Mouse (Mus musculus) embryonic facial prominence, embryonic 10.5 days (tissue): ENCODE measurements around the gene Lipa. TPM values are rescaled to one million over a fixed set of nuclear protein-coding genes. Genes with fewer than 3 reads are reported as not detected.

ENCODE experiments used
- DNase-seq: peaks from one replicate; pipeline ENCODE4 v3.0.0-alpha.2; 2017; ENCODE audit warnings: low spot score
- H3K27ac ChIP-seq: fragments of 300-500 bp; sonication (generic); replicated peaks from 2 replicates; pipeline ENCODE4 v1.5.1; 2016; ENCODE audit warnings: mild to moderate bottlenecking
- H3K27me3 ChIP-seq: fragments of 300-500 bp; sonication (generic); replicated peaks from 2 replicates; pipeline ENCODE4 v1.6.1; 2016; ENCODE audit warnings: low read depth, mild to moderate bottlenecking; ENCODE audit not compliant: poor library complexity, severe bottlenecking
- H3K36me3 ChIP-seq: fragments of 300-500 bp; sonication (generic); replicated peaks from 2 replicates; pipeline ENCODE4 v1.6.1; 2016; ENCODE audit warnings: mild to moderate bottlenecking, moderate library complexity
- H3K4me1 ChIP-seq: fragments of 300-500 bp; sonication (generic); 2 replicates; pipeline ENCODE4 v1.6.1; 2016
- H3K4me3 ChIP-seq: fragments of 300-500 bp; sonication (generic); 2 replicates; pipeline ENCODE4 v1.5.1; 2016; ENCODE audit warnings: mild to moderate bottlenecking, moderate library complexity
- H3K9me3 ChIP-seq: fragments of 300-500 bp; sonication (generic); 2 replicates; pipeline ENCODE4 v1.6.1; 2016; ENCODE audit warnings: mild to moderate bottlenecking
- WGBS: fragments of 180-500 bp; shearing (Covaris S2); methylation state at CpG from one replicate; pipeline ENCODE4 v1.1.7; 2016; 5-methylcytosine and 5-hydroxymethylcytosine counted together
- polyA plus RNA-seq: library from polyadenylated mRNA; unstranded; fragments of >200 nt; fragmentation: Nextera tagmentation; extraction: Ambion mirVana; gene quantifications from 2 replicates; pipeline ENCODE4 v1.2.1, GENCODE M21; 2016

Lipa gene
- polyA plus RNA-seq = 22.6 and 25.5 TPM in 2 replicates

GRCm38 (mm10) chr19:34526941-34527682 lies at the start of gene Lipa:
Gene Lipa (minus strand): TSS chr19:34527474.
- peaks cover 19% of the 10 kb centered on the region for H3K4me1 ChIP-seq
- peak; percentile 93 for DNase-seq
- H3K27me3 ChIP-seq = no peaks in the 10 kb centered on the region
- under 1% methylated on average over 29 of the region's 29 CpGs for WGBS
- no peaks in the 10 kb centered on the region; the same call in 1 of the 2 replicates for H3K36me3 ChIP-seq
- H3K4me3 ChIP-seq = peak within 1 kb of the TSS; percentile 82
- H3K9me3 ChIP-seq = no peaks in the 10 kb centered on the region
- H3K27ac ChIP-seq = peak within 1 kb of the TSS; percentile 87

GRCm38 (mm10) chr19:34573650-34574049 lies 46.4 kb upstream of the Lipa start:
- Histone ChIP-seq H3K36me3 (no peaks in the 10 kb centered on the region), H3K27me3 (no peaks in the 10 kb centered on the region), H3K4me3 (no peak overlapping the region), H3K27ac (no peak overlapping the region), H3K4me1 (peaks cover 20% of the 10 kb centered on the region), H3K9me3 (no peaks in the 10 kb centered on the region)
- no peak for DNase-seq
- WGBS = 95% methylated on average over 5 of the region's 5 CpGs

- Histone ChIP-seq H3K4me3 (no peak overlapping the region), H3K4me1 (peaks cover 20% of the 10 kb centered on the region), H3K36me3 (no peaks in the 10 kb centered on the region), H3K27me3 (no peaks in the 10 kb centered on the region), H3K27ac (no peak overlapping the region), H3K9me3 (no peaks in the 10 kb centered on the region)
- DNase-seq = no peak
- WGBS = 84% methylated on average over 1 of the region's 1 CpGs
Observed at GRCm38 (mm10) chr19:34571080-34571479, 43.8 kb upstream of the Lipa start.

GRCm38 (mm10) chr19:34569896-34570476 lies 42.7 kb upstream of the Lipa start:
- H3K36me3 ChIP-seq = no peaks in the 10 kb centered on the region
- H3K27ac ChIP-seq = no peak overlapping the region
- no peak overlapping the region for H3K4me3 ChIP-seq
- 77% methylated on average over 4 of the region's 4 CpGs for WGBS
- H3K4me1 ChIP-seq = peaks cover 20% of the 10 kb centered on the region
- H3K27me3 ChIP-seq = no peaks in the 10 kb centered on the region
- DNase-seq = no peak
- H3K9me3 ChIP-seq = no peaks in the 10 kb centered on the region

GRCm38 (mm10) chr19:34568988-34569895 lies 42.0 kb upstream of the Lipa start:
- Histone ChIP-seq H3K9me3 (no peaks in the 10 kb centered on the region), H3K27me3 (no peaks in the 10 kb centered on the region), H3K36me3 (no peaks in the 10 kb centered on the region), H3K4me3 (no peak overlapping the region), H3K4me1 (peaks cover 20% of the 10 kb centered on the region), H3K27ac (no peak overlapping the region)
- WGBS = 63% methylated on average over 7 of the region's 7 CpGs
- DNase-seq = no peak

GRCm38 (mm10) chr19:34566178-34566784 lies 39.0 kb upstream of the Lipa start:
- Histone ChIP-seq H3K27ac (no peak overlapping the region), H3K36me3 (no peaks in the 10 kb centered on the region), H3K9me3 (no peaks in the 10 kb centered on the region), H3K27me3 (no peaks in the 10 kb centered on the region), H3K4me3 (no peak overlapping the region), H3K4me1 (peaks cover 20% of the 10 kb centered on the region)
- WGBS = 68% methylated on average over 1 of the region's 1 CpGs
- no peak for DNase-seq

GRCm38 (mm10) chr19:34562556-34562955 lies 35.3 kb upstream of the Lipa start:
- DNase-seq = no peak
- Histone ChIP-seq H3K4me3 (no peak overlapping the region), H3K27me3 (no peaks in the 10 kb centered on the region), H3K36me3 (no peaks in the 10 kb centered on the region), H3K4me1 (peaks cover 10% of the 10 kb centered on the region), H3K27ac (no peak overlapping the region), H3K9me3 (no peaks in the 10 kb centered on the region)

- H3K4me1 ChIP-seq = peaks cover 18% of the 10 kb centered on the region
- H3K36me3 ChIP-seq = no peaks in the 10 kb centered on the region
- WGBS = 81% methylated on average over 3 of the region's 3 CpGs
- H3K9me3 ChIP-seq = no peaks in the 10 kb centered on the region
- H3K27me3 ChIP-seq = no peaks in the 10 kb centered on the region
- H3K4me3 ChIP-seq = no peak overlapping the region
- no peak overlapping the region for H3K27ac ChIP-seq
- DNase-seq = no peak
Observed at GRCm38 (mm10) chr19:34556621-34557020, 29.3 kb upstream of the Lipa start.

- Histone ChIP-seq H3K36me3 (no peaks in the 10 kb centered on the region), H3K4me3 (no peak overlapping the region), H3K9me3 (no peaks in the 10 kb centered on the region), H3K27ac (no peak overlapping the region), H3K27me3 (no peaks in the 10 kb centered on the region), H3K4me1 (peaks cover 11% of the 10 kb centered on the region; the same call in 1 of the 2 replicates)
- no peak for DNase-seq
Observed at GRCm38 (mm10) chr19:34554061-34554460, 26.8 kb upstream of the Lipa start.

- H3K36me3 ChIP-seq = no peaks in the 10 kb centered on the region
- H3K4me1 ChIP-seq = peaks cover 11% of the 10 kb centered on the region; the same call in 1 of the 2 replicates
- no peaks in the 10 kb centered on the region for H3K27me3 ChIP-seq
- H3K27ac ChIP-seq = peak overlapping the region; percentile 40; the same call in 1 of the 2 replicates
- H3K9me3 ChIP-seq = no peaks in the 10 kb centered on the region
- H3K4me3 ChIP-seq = no peak overlapping the region
- DNase-seq = no peak
- 69% methylated on average over 3 of the region's 3 CpGs for WGBS
Observed at GRCm38 (mm10) chr19:34553522-34553921, 26.2 kb upstream of the Lipa start.

GRCm38 (mm10) chr19:34553021-34553420 lies 25.7 kb upstream of the Lipa start:
- 55% methylated on average over 6 of the region's 6 CpGs for WGBS
- peak; percentile 30 for DNase-seq

GRCm38 (mm10) chr19:34551981-34552380 lies 24.7 kb upstream of the Lipa start:
- 64% methylated on average over 5 of the region's 5 CpGs for WGBS
- Histone ChIP-seq H3K4me3 (no peak overlapping the region), H3K4me1 (peaks cover 11% of the 10 kb centered on the region; the same call in 1 of the 2 replicates), H3K9me3 (no peaks in the 10 kb centered on the region), H3K27ac (no peak overlapping the region), H3K36me3 (no peaks in the 10 kb centered on the region), H3K27me3 (no peaks in the 10 kb centered on the region)
- no peak for DNase-seq

More at GRCm38 (mm10) chr19:34553021-34553420, 25.7 kb upstream of the Lipa start:
- Histone ChIP-seq H3K27me3 (no peaks in the 10 kb centered on the region), H3K36me3 (no peaks in the 10 kb centered on the region), H3K4me1 (peaks cover 11% of the 10 kb centered on the region; the same call in 1 of the 2 replicates), H3K4me3 (no peak overlapping the region), H3K9me3 (no peaks in the 10 kb centered on the region), H3K27ac (peak overlapping the region; percentile 40)
